Mouse (Mus musculus) cerebellum, postnatal 4 days (tissue): ENCODE data around the gene Scaf8.

Experiments
- DNase-seq, 2 experiments: peaks; one replicate each; pipeline ENCODE4 v3.0.0; 2022; ENCODE audit warnings: low spot score in 2 of 2, mixed read lengths in 1 of 2

The Scaf8 gene

DNA sequence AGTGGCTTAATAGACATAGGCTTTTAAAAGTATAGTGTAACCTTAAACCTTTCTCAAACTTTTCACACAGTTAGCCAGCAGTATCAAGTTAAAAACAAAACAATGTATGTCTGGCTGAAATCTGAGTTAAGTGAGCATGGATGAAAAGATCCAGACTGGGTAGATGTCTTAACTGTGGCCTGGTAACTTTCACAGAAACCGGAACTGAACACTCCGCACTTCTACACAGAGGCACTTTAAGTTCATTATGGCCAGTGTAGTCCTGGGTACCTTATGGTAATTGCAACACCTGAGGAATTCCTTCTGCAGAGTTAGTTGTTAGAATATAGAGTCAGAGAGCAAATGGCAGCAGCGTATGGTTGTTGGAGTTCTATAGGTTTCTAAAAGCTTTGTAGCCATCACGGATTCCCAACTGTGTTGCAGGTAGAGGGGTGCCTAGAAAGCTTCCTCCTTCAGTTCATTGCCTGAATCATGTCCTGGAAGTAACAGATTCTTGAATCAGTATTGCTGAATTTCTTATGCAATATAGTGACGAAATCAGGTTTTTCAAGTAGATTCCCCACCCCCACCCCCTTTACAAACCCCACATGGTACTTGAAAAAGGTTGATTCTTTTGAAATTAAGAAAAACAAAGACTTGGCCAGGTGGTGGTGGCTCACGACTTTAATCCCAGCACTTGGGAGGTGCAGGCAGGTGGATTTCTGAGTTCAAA, 92.9 kb downstream of the Scaf8 start:
- no peak for DNase-seq

DNA sequence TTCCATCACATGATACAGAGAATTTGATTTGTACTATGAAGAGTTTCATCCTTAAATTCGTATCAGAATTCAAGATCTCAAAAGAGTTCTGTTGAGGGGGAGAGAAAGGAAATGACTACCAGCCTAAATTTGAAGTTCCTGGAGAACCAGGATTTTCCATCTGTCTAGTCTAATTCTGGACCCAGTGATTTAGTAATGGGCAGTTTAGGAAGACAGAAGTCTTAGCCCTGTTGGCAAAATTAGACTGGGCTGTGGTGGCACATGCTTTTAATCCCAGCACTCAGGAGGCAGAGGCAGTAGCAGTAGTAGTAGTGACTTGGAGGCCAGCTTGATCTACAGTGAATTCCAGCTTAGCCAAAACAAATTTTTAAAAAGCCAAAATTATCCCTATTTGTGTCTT, 93.7 kb downstream of the Scaf8 start:
- DNase-seq: no peak

DNA sequence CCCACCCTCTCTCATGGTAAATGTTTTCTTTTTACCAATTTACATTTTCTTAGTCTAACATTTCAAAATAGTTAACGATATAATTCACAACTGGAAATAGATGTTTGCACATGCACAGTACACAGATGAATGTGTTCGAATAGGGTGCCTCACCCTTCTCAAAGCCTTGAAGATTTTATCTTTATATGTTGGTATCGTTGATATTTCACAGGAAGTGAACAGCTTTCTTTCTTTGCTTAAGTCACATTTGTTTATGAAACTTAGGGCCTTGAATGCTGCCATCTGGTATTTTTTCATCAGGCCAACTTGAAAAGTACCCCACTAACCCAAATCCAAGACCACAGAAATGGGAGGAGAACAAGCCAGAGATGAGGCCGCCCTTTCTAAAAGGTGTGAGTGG, 94.8 kb downstream of the Scaf8 start:
- DNase-seq: no peak

DNA sequence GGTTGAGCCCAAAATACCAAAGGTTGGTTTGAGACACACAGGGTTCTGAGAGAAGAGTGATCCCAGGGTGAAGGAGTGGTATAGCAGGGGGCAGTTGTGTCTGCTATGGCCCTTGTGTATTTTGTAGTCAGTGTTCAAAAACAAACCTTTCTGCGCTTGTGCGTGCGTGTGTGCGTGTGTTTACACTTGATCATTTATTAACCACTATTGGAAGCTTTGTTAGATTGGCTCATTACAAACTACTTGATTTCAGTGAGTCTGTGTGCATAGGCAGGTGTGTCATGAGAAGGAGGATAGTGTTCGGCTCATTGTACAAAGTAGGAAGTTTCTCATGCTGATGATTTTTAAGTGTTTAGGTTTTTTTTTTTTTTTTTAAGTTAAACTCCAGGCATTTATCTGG, 95.4 kb downstream of the Scaf8 start:
- DNase-seq: no peak

DNA sequence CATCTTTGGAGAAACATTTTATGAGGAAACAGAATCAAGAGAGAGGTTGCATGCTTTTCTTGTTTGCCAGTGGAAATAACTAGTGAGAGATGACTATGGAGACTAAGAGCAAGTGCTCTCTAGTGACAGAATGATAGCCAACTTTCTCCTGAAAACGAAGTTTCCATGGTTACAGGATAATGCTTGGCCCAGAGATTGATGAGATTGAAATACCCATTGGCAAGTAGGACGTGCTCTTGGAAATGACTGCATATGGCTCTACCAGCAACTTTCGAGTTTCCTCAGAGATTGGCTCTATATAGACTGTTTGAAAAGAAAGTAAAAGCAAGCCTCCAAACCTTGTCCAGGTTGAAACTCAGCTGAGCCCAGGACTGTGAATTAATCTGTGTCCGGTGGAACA, 97.3 kb downstream of the Scaf8 start:
- DNase-seq: no peak

DNA sequence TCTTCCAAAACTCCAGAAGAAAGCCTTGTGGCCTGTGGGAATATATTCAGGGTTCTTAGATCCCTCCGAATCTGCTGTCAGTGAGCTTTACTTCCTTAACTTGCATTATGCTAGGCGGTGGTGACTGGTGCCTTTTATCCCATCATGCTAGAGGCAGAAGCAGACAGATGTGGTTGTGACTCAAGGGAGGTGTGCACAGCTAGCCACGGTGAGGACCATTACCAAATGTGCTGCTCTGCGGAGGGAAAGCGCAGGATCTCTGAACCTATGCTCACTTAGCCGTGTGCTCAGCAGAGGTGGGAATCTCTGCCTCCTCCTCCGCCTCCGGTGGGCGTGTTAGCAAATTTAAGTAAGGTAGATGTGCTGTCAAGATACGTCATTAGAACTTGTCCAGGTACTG, 98.1 kb downstream of the Scaf8 start:
- no peak for DNase-seq

DNA sequence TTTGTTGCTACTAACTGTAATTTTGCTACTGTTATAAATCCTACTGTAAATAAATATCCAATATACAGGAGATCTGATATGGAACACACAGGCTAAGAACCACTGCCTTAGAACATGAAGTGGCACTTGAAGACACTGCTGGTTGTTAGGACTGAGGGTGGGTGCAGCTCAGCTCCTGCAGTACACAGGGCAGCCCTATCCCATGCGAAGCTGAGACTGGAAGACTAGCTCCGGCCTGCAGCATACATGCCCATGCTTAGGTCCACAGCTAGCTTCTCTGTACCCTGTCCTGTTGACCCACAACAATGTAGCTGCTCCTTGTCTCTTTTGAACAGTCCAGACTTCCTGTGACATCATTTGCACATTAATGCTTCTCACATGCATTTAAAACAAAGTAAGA, 100.1 kb downstream of the Scaf8 start:
- DNase-seq: no peak

DNA sequence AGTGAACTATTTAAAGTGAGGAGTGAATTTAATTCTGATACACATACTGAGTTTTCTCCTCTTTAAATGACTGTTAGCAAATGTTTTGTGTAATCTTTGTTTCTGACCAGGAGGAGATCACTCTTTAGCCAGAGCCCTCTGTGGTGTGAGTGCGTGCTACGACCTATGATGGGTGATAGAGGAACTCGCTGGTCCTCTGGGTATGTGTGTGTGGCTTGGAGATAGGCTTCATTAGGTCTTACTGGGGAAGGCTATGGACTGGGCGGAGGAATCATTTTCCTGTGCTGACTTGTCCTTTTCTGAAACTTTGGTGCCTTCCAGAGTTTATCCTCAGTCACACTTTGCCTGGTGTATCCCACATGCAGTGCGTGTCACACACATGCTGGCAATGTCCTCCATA, 102.3 kb downstream of the Scaf8 start:
- DNase-seq: no peak

DNA sequence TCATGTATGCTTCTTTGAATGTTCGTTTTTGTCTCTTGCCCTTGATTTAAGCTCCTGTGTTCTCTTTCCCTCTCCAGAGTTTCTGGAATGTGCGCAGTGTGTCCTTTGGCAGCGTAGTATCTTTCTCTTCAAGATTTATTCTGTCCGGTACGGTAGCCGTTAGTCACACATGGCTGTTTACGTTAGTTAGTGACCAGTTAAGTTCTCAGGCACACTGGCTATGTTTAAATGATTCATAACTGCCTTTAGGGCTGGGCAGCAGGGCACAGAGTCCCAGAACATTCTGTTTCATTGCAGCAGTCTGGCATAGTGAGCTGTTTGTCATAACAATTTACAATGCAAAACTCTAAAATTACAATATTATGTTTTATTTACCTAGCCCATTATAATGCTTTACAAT, 103.6 kb downstream of the Scaf8 start:
- DNase-seq: no peak

DNA sequence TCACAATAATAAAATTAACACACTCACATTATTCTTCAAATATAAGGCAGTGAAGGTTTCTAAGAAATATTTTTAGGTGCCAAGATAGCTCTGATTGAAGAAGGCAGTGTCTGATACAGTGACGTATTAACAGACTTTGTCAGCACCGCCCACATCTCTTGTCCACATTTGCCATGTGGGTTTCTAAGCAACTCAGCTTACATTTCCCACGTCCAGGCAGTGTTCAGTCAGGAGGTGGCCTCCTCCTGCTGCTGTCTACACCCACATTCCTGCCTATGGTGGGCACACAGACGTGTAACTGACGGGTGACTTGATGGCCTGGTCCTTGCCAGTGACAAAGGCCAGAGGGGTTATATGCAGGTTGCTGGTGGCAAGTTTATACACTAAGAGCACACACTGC, 104.1 kb downstream of the Scaf8 start:
- DNase-seq: no peak

DNA sequence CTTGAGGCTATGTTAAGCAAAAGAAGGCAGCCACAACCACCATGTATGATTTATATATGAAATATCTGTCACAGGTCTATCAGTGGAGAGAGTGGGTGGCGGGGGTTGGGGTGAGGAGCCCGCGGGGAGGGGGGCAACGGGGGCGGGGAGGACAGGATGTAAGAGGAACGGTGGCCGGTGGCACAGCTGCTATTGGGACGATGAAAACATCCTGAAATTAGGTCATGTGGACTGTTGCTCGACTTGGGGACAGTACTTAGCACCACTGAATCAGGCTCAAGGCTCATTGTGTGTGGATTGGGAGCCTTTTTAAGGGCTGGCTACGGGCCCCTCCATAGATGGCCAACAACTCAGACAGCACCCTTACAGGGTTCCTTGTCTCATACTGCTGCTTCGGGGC, 105.4 kb downstream of the Scaf8 start:
- DNase-seq: no peak

DNA sequence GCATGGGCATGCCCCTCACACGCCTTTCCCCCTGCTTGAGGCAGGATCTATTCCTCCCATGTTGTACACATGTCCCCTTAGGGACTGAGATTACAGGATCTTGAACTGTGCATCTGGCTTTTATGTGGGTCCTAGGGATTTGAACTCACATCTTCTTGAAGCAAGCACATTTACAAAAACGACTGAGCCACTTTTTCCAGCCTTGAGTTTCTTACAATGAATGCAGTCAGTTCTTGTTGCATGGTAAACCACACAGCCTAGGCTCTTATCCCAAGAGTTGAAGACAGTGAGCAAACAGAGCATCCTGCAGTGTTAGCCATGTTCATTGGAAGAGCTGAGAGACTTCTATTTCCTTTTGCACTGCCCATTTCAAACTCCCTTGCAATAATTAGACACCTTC, 108.3 kb downstream of the Scaf8 start:
- DNase-seq: no peak

DNA sequence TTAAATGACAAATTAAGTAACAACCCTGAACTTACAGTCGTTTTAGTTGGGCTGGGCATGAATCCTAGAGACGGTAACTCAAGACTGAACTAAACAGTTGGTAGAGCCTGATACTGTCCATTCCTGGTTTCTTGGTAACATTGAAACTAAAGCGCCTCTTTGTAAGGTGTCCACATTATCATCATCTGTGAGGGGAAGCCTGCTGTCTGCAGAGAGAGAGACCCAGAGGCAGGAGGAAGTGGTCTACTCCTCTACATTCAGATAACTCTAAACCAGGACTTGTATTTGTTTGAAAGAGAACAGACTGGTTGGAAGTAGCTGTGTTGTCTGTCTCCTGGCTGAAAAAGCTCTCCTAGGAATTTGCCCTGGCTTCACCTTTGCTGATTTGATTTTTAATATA, 108.9 kb downstream of the Scaf8 start:
- no peak for DNase-seq

DNA sequence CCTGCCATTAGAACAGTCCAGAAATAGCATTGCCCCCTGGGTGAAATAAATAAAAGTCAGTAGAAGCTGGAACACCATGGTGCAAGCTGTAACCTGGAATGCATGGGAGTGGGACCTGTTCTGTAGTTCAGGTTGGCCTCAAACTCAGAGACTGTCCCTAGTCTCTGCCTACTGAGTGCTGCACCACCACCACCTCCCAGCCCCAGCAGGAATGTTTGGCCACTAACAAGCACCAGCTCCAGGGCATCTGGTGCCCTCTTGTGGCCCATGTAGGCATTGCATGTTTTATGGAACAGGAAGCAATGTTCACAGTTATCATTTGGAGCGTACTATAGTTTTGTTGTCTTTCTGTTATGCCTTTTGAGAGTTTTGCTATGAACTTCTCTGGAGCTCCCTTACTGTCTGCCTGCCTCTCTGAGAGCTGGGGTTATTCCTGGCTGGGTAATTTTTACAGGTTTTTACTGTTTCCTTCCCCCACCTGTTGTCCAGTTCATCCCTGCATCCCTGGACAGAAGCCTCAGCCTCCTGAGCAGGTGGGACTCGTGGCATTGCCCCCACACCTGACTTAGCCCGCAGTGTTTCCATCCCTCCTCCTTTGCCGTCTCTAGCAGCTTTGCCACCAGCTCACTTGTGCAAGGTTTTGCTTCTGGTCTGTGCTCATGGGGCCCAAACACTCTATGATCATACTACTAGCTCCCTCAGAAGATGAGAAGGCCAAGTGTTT, 109.8 kb downstream of the Scaf8 start:
- peak; percentile 71 to 86 for DNase-seq

DNA sequence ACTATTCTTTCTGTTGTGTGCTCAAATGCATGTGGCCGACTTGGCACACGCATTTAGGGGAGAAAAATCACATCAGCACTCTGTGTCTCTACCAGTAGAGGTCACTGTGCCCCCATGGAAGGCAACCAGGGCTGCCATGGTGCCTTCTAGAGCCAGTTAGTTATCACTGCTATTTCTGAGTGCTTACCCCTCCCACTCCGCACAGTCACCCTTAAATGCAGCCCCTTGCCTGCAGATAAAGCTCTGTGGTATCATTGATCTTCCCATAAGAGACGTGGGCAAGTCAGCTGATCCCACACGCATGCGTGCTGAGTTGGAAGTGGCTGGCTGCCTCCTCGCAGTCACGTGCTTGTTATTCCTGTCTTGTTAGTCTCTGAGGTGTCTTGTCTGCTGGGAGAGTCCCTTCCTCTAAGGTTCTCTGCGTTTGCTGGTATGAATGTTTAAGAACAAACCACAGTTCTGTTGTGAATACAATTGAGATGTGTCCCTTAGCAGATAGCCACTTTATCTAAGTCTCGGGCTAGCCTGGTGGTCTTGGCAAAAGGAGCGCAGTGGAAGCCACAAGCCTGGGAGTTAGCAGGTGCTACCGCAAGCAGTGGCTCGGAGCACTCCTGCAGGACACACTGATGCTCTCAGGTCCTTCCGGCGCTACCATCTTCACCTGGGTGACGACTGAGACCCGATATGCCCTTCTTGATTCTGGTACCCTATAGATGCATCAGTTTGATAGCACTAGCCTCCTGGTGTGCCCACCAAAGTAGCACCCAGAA, 115.6 kb downstream of the Scaf8 start:
- DNase-seq: peak; percentile 47 to 57

DNA sequence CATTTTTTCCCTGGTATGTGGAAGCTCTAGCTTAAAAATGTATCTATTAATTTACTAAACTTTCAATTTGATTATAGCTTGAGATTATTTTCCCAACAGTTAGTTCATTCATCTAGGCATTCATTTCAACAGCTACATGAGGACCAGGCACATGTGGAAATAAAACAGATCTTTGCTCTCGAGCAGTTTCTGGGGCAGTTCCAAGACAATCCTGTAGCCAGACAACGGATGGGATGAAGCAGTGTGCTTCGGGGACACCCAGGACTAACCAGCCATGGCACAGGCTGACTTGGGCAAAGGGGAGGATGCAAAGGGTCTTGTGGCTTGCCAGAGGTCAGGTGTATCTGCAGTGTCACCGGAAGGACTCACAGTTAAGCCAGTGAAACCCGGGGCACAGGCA, 117.9 kb downstream of the Scaf8 start:
- no peak for DNase-seq

DNA sequence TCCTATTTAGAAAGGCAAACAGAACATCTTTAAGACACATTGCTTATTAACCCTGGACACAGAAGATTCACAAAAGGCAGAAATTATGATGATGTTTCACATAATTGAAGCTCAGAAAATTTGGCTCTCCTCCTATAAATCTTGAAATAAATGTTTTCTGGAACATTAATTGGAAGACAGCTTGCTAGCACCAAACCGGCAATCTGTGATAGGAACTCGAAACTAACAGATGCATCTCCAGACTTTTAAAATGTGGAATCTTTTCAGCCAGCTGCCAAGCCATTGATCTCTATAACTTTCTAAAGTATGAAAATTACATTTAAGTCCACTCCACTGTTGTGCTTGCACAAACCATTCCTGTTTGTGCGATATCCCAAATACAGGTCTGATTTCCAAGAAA, 128.9 kb downstream of the Scaf8 start:
- DNase-seq: no peak

DNA sequence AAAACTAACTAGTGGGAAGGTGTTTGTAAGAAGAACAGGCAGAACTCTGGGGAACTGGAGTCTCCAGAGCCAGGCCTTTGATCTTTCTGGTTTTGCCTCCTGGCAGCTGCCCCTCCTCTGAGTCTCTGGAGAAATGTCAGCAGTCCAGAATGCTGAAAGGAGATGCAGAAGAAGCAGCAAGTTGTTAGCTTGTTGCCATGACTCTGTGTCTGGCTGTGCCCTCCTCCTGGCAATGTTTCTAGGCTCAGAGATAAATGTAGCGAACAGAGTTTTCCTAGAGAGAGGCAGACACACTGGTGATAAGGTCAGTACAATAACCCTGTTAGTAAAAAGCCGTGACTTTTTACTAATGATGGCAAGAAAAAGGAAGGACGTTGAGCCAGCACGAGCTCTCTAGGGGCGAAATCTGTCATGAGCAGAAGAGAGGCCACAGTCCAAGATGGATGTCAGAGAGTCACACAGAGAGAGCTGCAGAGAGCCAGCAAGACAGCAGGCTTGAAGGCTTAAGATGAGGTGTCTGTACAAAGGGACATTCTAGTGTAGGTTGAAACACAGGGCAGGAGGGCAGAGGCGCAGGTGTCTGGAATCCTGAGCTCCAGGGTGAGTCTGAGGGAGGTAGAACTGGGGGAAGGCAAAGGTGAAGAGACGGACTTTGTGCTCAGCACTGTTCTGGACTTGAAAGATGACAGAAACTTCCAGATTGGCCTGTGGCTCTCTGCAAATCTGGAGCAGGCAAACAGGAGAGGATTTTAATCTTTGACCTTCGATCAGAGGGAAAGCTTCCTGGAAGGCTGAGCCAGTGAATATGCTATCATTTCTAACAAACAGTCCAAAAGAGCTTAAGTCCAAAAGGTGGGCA, 130.3 kb downstream of the Scaf8 start:
- DNase-seq: peak in 1 of 2 experiments; percentile 15

DNA sequence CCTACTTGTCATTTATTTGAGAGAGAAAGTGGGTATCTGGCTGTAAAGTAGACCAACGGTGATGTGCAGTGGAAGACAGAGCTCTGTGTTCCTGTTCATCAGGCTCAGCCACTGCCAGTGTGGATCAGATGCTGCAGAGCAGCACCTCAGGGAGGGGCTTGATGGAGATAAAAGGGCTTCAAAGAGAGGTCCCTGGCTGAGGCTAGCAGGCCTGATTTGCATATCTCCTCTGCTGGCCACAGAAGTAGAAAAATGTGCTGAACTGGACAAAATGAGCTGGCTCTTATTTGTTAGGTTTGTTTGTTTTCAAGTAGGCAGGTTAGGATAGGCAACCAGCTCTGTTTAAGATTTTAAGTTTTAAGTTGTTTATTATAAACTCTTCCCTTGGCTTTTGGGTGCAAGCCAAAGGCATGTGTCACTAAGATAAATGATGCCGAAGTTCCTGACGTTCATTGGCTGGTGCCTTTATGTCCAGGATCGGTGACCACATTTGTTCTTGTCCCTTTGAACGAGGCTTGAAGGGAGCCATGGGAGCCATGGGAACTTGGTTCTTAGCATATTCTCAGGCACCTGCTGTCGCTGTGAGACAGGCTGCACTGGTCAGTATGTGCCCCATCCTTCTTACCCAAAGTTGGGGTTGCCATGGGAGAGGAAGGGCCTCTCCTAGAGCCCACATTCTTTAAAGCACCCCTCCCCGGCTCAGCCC, 132.0 kb downstream of the Scaf8 start:
- no peak for DNase-seq
